ENCODE assay signal across 25 mouse cellular contexts in genomic region chr12:113026557-113026956, GRCm38 (mm10). TPM values are rescaled to one million over a fixed set of nuclear protein-coding genes. Genes with fewer than 3 reads are reported as not detected.
DNase-seq lines count a peak whose midpoint lies in the region; ATAC-seq and TF ChIP-seq lines count a peak whose summit lies in the region.
"Had no signal": no experiment of that assay in that cellular context is flagged by ENCODE, and none has a peak within 500 bp of the region (broad histone marks: within the 10 kb centered on the region; RNA-seq: fewer than 3 reads in every experiment).

No protein-coding gene starts in this region.

- TF ChIP-seq CTCF in heart, adult 2 months (IDR thresholded peaks at IDR 0.05): peak; percentile 33; the same call in 1 of the 2 replicates
- peak; percentile 18 for TF ChIP-seq CTCF in midbrain, postnatal 0 days (IDR thresholded peaks at IDR 0.05)
- TF ChIP-seq CTCF in stomach, postnatal 0 days (IDR thresholded peaks at IDR 0.05; ENCODE audit: low read depth): peak; percentile 36

- no peak overlapping the region for H3K4me2 ChIP-seq in midbrain, postnatal 0 days (ENCODE audit: low read depth, low read length, poor library complexity, severe bottlenecking)
- no peak overlapping the region for H3K4me2 ChIP-seq in midbrain, embryonic 11.5 days
- no peak overlapping the region for H3K4me2 ChIP-seq in stomach, postnatal 0 days (replicated peaks; ENCODE audit: low read depth)
- H3K4me2 ChIP-seq: embryonic facial prominence, embryonic 12.5 days; hindbrain, embryonic 12.5 days; limb, embryonic 13.5 days; neural tube, embryonic 13.5 days had no signal

- DNase-seq in heart, adult 2 months: no peak
- DNase-seq in heart, adult 9 months (ENCODE audit: low spot score in 2 of 2): no peak
- no peak for DNase-seq in midbrain, postnatal 0 days (ENCODE audit: low spot score)
- DNase-seq in midbrain, embryonic 11.5 days (ENCODE audit: low spot score, missing footprints): no peak
- DNase-seq in induced T-regulatory cell, adult 2 months (ENCODE audit: low read depth): peak; percentile 63
- DNase-seq in stomach, postnatal 0 days (ENCODE audit: low spot score): no peak
- DNase-seq in gastrocnemius, postnatal 25 days: no peak
- DNase-seq in adrenal gland, adult 2 months: no peak
- DNase-seq: adrenal gland, postnatal 14 days; cerebellum, adult 18-20 months; heart, postnatal 10 days; kidney, postnatal 10 days; layer of hippocampus, adult 9-11 months; lung, adult 2 months; thymus, adult 2 months had no signal

- H3K9me3 ChIP-seq in midbrain, postnatal 0 days (ENCODE audit: low read length): no peaks in the 10 kb centered on the region
- no peaks in the 10 kb centered on the region for H3K9me3 ChIP-seq in midbrain, embryonic 11.5 days (ENCODE audit: control insufficient read depth, low read length)
- no peaks in the 10 kb centered on the region for H3K9me3 ChIP-seq in stomach, postnatal 0 days (ENCODE audit: control insufficient read depth, low read length)
- H3K9me3 ChIP-seq: embryonic facial prominence, embryonic 12.5 days; heart, embryonic 10.5 days; hindbrain, embryonic 12.5 days; limb, embryonic 13.5 days; neural tube, embryonic 13.5 days had no signal

- H3K27ac ChIP-seq in heart, adult 2 months: no peak overlapping the region
- no peak overlapping the region for H3K27ac ChIP-seq in midbrain, postnatal 0 days (ENCODE audit: low read depth, low read length)
- H3K27ac ChIP-seq in midbrain, embryonic 11.5 days (ENCODE audit: low read depth, low read length): no peak overlapping the region
- no peak overlapping the region for H3K27ac ChIP-seq in stomach, postnatal 0 days (replicated peaks)
- H3K27ac ChIP-seq: embryonic facial prominence, embryonic 12.5 days; heart, embryonic 10.5 days; hindbrain, embryonic 12.5 days; limb, embryonic 13.5 days; neural tube, embryonic 13.5 days had no signal

- no peak for TF ChIP-seq POLR2A in heart, adult 2 months (IDR thresholded peaks at IDR 0.05; ENCODE audit: insufficient read depth, low read depth, low read length)

- H3K4me1 ChIP-seq in heart, adult 2 months (ENCODE audit: control insufficient read depth, insufficient read depth, low read length): peaks cover 14% of the 10 kb centered on the region
- no peaks in the 10 kb centered on the region for H3K4me1 ChIP-seq in midbrain, postnatal 0 days (ENCODE audit: insufficient read depth, low read length)
- H3K4me1 ChIP-seq in midbrain, embryonic 11.5 days (ENCODE audit: control insufficient read depth, insufficient read depth, low read length): peaks cover 12% of the 10 kb centered on the region
- no peaks in the 10 kb centered on the region for H3K4me1 ChIP-seq in stomach, postnatal 0 days (replicated peaks; ENCODE audit: control insufficient read depth, insufficient read depth)
- H3K4me1 ChIP-seq: embryonic facial prominence, embryonic 12.5 days had no signal

- H3K79me2 ChIP-seq in heart, adult 2 months (replicated peaks; ENCODE audit: control insufficient read depth, insufficient read depth, low read length): peaks cover 3% of the 10 kb centered on the region; the same call in 1 of the 2 replicates

- ATAC-seq in midbrain, postnatal 0 days (ENCODE audit: low FRiP score): no peak
- ATAC-seq in midbrain, embryonic 11.5 days (ENCODE audit: low FRiP score): no peak
- no peak for ATAC-seq in stomach, postnatal 0 days (ENCODE audit: low FRiP score, low TSS enrichment)
- ATAC-seq: forebrain, embryonic 16.5 days; intestine, embryonic 16.5 days; midbrain, embryonic 16.5 days had no signal

- no peak for TF ChIP-seq EP300 in heart, adult 2 months (IDR thresholded peaks at IDR 0.05; ENCODE audit: insufficient read depth, low read depth, low read length)
- TF ChIP-seq EP300 in stomach, postnatal 0 days (optimal IDR thresholded peaks at IDR 0.05): no peak

- no peaks in the 10 kb centered on the region for H3K36me3 ChIP-seq in heart, adult 2 months (ENCODE audit: control insufficient read depth, insufficient read depth, low read length)
- peaks cover 14% of the 10 kb centered on the region for H3K36me3 ChIP-seq in midbrain, postnatal 0 days (ENCODE audit: insufficient read depth, low read length)
- H3K36me3 ChIP-seq in midbrain, embryonic 11.5 days (ENCODE audit: control insufficient read depth, insufficient read depth, low read length): no peaks in the 10 kb centered on the region
- no peaks in the 10 kb centered on the region; the same call in 1 of the 2 replicates for H3K36me3 ChIP-seq in stomach, postnatal 0 days (ENCODE audit: control insufficient read depth, insufficient read depth, low read length)

- no peak overlapping the region for H3K4me3 ChIP-seq in heart, adult 2 months
- H3K4me3 ChIP-seq in midbrain, postnatal 0 days (ENCODE audit: low read depth, low read length): no peak overlapping the region
- H3K4me3 ChIP-seq in midbrain, embryonic 11.5 days (ENCODE audit: low read depth, low read length): no peak overlapping the region
- no peak overlapping the region for H3K4me3 ChIP-seq in stomach, postnatal 0 days (ENCODE audit: low read depth, low read length)
- H3K4me3 ChIP-seq: embryonic facial prominence, embryonic 12.5 days; heart, embryonic 10.5 days; hindbrain, embryonic 12.5 days; limb, embryonic 13.5 days; neural tube, embryonic 13.5 days had no signal

- H3K9ac ChIP-seq in heart, adult 2 months (ENCODE audit: low read depth, low read length): no peak overlapping the region
- no peak overlapping the region for H3K9ac ChIP-seq in midbrain, postnatal 0 days (replicated peaks; ENCODE audit: low read length, poor library complexity, severe bottlenecking)
- no peak overlapping the region for H3K9ac ChIP-seq in midbrain, embryonic 11.5 days (ENCODE audit: low read length)
- H3K9ac ChIP-seq in stomach, postnatal 0 days (ENCODE audit: low read length): no peak overlapping the region
- H3K9ac ChIP-seq: embryonic facial prominence, embryonic 12.5 days; hindbrain, embryonic 12.5 days; limb, embryonic 13.5 days; neural tube, embryonic 13.5 days had no signal

- WGBS in heart, adult 2 months: 96% methylated on average over 1 of the region's 1 CpGs
- WGBS in midbrain, postnatal 0 days: 100% methylated on average over 1 of the region's 1 CpGs
- 100% methylated on average over 1 of the region's 1 CpGs for WGBS in midbrain, embryonic 11.5 days
- WGBS in stomach, postnatal 0 days: 100% methylated on average over 1 of the region's 1 CpGs

- intact Hi-C loops in heart, adult 2 months (cut with DNase I): no loop called here

- H3K27me3 ChIP-seq in heart, adult 2 months (ENCODE audit: control insufficient read depth, insufficient read depth, low read length): no peaks in the 10 kb centered on the region
- no peaks in the 10 kb centered on the region for H3K27me3 ChIP-seq in midbrain, postnatal 0 days (ENCODE audit: insufficient read depth, low read length)
- no peaks in the 10 kb centered on the region for H3K27me3 ChIP-seq in midbrain, embryonic 11.5 days (ENCODE audit: control insufficient read depth, insufficient read depth, low read length)
- H3K27me3 ChIP-seq in stomach, postnatal 0 days (ENCODE audit: control insufficient read depth, insufficient read depth, low read length): no peaks in the 10 kb centered on the region
- H3K27me3 ChIP-seq: embryonic facial prominence, embryonic 12.5 days; hindbrain, embryonic 12.5 days; limb, embryonic 13.5 days; neural tube, embryonic 13.5 days had no signal

RNA-seq across cellular contexts. Expression of gene Pacs2, which starts 12.2 kb away (rescaled TPM):
- 10 to 100 TPM; 34.9 to 37.5 TPM for total RNA-seq in heart, adult 2 months (2021)
- 34.8 and 37.4 TPM in 2 replicates for polyA plus RNA-seq in heart, adult 2 months (2012; rRNA removed)
- total RNA-seq in midbrain, postnatal 0 days (2014; rRNA removed): 133 and 162 TPM in 2 replicates
- polyA plus RNA-seq in midbrain, postnatal 0 days (2015; fragmentation: Nextera tagmentation; extraction: Ambion mirVana): 22.4 and 25.8 TPM in 2 replicates
- polyA plus RNA-seq in midbrain, embryonic 11.5 days (2014; fragmentation: Nextera tagmentation; extraction: Ambion mirVana): 17.3 and 17.5 TPM in 2 replicates
- 4.1 and 5.1 TPM in 2 replicates for polyA plus RNA-seq in stomach, postnatal 0 days (2015; fragmentation: Nextera tagmentation; extraction: Ambion mirVana)
- total RNA-seq in gastrocnemius, postnatal 25 days (2021): 10 to 100 TPM; 34.7 to 38.5 TPM
- total RNA-seq in adrenal gland, adult 2 months (2021): 10 to 100 TPM; 38.7 to 42.1 TPM
- 51.9 and 66.9 TPM in 2 replicates for polyA plus RNA-seq in adrenal gland, adult 2 months (2012; rRNA removed)

RNA-seq across cellular contexts. Expression of gene Brf1, which starts 26.1 kb away (rescaled TPM):
- 10 to 100 TPM; 22.3 to 25.1 TPM for total RNA-seq in heart, adult 2 months (2021)
- 22.4 and 29.3 TPM in 2 replicates for polyA plus RNA-seq in heart, adult 2 months (2012; rRNA removed)
- 42.1 and 51.3 TPM in 2 replicates for total RNA-seq in midbrain, postnatal 0 days (2014; rRNA removed)
- 34.9 and 39.0 TPM in 2 replicates for polyA plus RNA-seq in midbrain, postnatal 0 days (2015; fragmentation: Nextera tagmentation; extraction: Ambion mirVana)
- 51.9 and 53.0 TPM in 2 replicates for polyA plus RNA-seq in midbrain, embryonic 11.5 days (2014; fragmentation: Nextera tagmentation; extraction: Ambion mirVana)
- 22.3 and 27.6 TPM in 2 replicates for polyA plus RNA-seq in stomach, postnatal 0 days (2015; fragmentation: Nextera tagmentation; extraction: Ambion mirVana)
- total RNA-seq in gastrocnemius, postnatal 25 days (2021): 10 to 100 TPM; 19.3 to 19.4 TPM
- total RNA-seq in adrenal gland, adult 2 months (2021): 10 to 100 TPM; 41.9 to 46.8 TPM
- polyA plus RNA-seq in adrenal gland, adult 2 months (2012; rRNA removed): 70.6 and 71.2 TPM in 2 replicates

RNA-seq across cellular contexts. Expression of gene Tex22, which starts 47.7 kb away (rescaled TPM):
- total RNA-seq in heart, adult 2 months (2021): under 1 TPM; 0.21 to 0.27 TPM
- polyA plus RNA-seq in heart, adult 2 months (2012; rRNA removed): 0.50 TPM in 1 of 2 replicates, not detected in the other
- total RNA-seq in midbrain, postnatal 0 days (2014; rRNA removed): 0.85 and 2.2 TPM in 2 replicates
- 0.15 TPM in 1 of 2 replicates, not detected in the other for polyA plus RNA-seq in midbrain, postnatal 0 days (2015; fragmentation: Nextera tagmentation; extraction: Ambion mirVana)
- not detected in 2 replicates for polyA plus RNA-seq in midbrain, embryonic 11.5 days (2014; fragmentation: Nextera tagmentation; extraction: Ambion mirVana)
- not detected in 2 replicates for polyA plus RNA-seq in stomach, postnatal 0 days (2015; fragmentation: Nextera tagmentation; extraction: Ambion mirVana)
- total RNA-seq in gastrocnemius, postnatal 25 days (2021): not detected
- total RNA-seq in adrenal gland, adult 2 months (2021): under 1 TPM; 0.28 to 0.43 TPM
- polyA plus RNA-seq in adrenal gland, adult 2 months (2012; rRNA removed): 0.35 and 0.90 TPM in 2 replicates
- polyA plus RNA-seq: forebrain, embryonic 16.5 days; heart, embryonic 10.5 days; hindbrain, embryonic 12.5 days; intestine, embryonic 16.5 days; midbrain, embryonic 16.5 days; neural tube, embryonic 13.5 days; small intestine, adult 2 months; stomach, embryonic 14.5 days had no signal

RNA-seq across cellular contexts. Expression of gene Btbd6, which starts 50.3 kb away (rescaled TPM):
- 10 to 100 TPM; 21.8 to 24.3 TPM for total RNA-seq in heart, adult 2 months (2021)
- 26.7 and 27.4 TPM in 2 replicates for polyA plus RNA-seq in heart, adult 2 months (2012; rRNA removed)
- 79.0 and 81.6 TPM in 2 replicates for total RNA-seq in midbrain, postnatal 0 days (2014; rRNA removed)
- 58.4 and 61.9 TPM in 2 replicates for polyA plus RNA-seq in midbrain, postnatal 0 days (2015; fragmentation: Nextera tagmentation; extraction: Ambion mirVana)
- 17.5 and 19.2 TPM in 2 replicates for polyA plus RNA-seq in midbrain, embryonic 11.5 days (2014; fragmentation: Nextera tagmentation; extraction: Ambion mirVana)
- 17.1 and 19.7 TPM in 2 replicates for polyA plus RNA-seq in stomach, postnatal 0 days (2015; fragmentation: Nextera tagmentation; extraction: Ambion mirVana)
- 10 to 100 TPM; 12.6 to 13.1 TPM for total RNA-seq in gastrocnemius, postnatal 25 days (2021)
- total RNA-seq in adrenal gland, adult 2 months (2021): 10 to 100 TPM; 14.6 to 24.7 TPM
- 165 and 232 TPM in 2 replicates for polyA plus RNA-seq in adrenal gland, adult 2 months (2012; rRNA removed)
